Mouse (Mus musculus) brain, embryonic 14.5 days (tissue): ENCODE results near the gene Greb1.

Experiments used
- CTCF ChIP-seq: fragments of 200-500 bp; IDR thresholded peaks from 2 replicates; pipeline ENCODE4 v1.5.1; 2012; ENCODE audit warnings: inconsistent platforms, mild to moderate bottlenecking, moderate library complexity, borderline replicate concordance; ENCODE audit not compliant: insufficient read depth, insufficient read length; ENCODE audit errors: extremely low read depth
- POLR2A ChIP-seq: fragments of 200-500 bp; IDR thresholded peaks from 2 replicates; pipeline ENCODE4 v1.6.1; 2012; ENCODE audit warnings: mild to moderate bottlenecking, inconsistent platforms, borderline replicate concordance; ENCODE audit not compliant: poor library complexity, insufficient read depth, insufficient read length, severe bottlenecking; ENCODE audit errors: extremely low read depth

DNA sequence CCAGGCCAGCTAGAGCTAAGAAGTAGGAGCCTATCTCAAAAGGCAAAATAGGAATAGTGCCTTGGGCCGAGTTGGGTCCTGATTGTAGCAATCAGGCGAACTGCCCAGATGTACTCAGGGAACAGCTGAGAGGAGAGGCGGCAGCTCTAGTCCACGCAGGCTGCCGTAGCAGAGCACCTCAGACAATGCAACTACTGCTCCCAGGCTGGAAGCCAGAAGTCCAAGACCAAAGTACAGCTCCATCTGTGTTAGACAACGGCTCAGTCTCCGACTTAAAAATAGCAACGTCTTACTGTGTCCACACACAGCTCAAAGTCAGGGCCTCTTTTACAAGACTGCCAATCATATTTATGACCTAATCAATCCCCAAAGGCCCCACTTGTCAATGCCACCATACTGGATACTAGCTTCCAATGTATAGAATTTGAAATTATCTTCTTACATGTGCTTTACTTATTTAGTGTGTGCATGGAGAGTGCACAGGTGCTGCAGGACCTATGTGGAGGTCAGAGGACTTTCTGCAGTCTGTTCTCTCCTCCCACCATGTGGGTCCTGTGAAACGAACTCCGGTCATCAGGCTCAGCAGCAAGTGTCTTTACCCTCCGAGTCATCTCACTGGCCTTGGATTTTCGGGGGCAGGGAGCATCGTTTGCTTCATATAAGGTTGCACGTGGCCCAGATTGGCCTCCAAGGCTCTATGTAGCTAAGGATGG is 19.5 kb downstream of the Greb1 start:
- TF ChIP-seq POLR2A (no peak), CTCF (no peak)
